Mouse (Mus musculus): ENCODE measurements around the gene Zfp213. TPM values are rescaled to one million over a fixed set of nuclear protein-coding genes. Genes with fewer than 3 reads are reported as not detected.
A peak's percentile ranks its signal among the peaks of the same experiment; 100 is the strongest.
"Not testable (repeated sequence)": the region's sequence is repeated elsewhere in the genome, so short reads cannot be mapped to it uniquely, and the experiment has no call there.

Gene Zfp213
- polyA plus RNA-seq, 1 experiment: 4.3 TPM

- WGBS: 85% methylated on average over 15 of the region's 15 CpGs
- no peaks in the 10 kb centered on the region for H3K4me1 ChIP-seq (ENCODE audit: control insufficient read depth, insufficient read depth, low read length)
- no peak within 1 kb of the TSS for H3K27ac ChIP-seq (ENCODE audit: control insufficient read depth, insufficient read depth, low read depth, low read length, poor library complexity)
- no peak for TF ChIP-seq POLR2A (IDR thresholded peaks at IDR 0.05; ENCODE audit: borderline replicate concordance, control insufficient read depth, low read depth, low read length)
- no peak for TF ChIP-seq CTCF (IDR thresholded peaks at IDR 0.05; ENCODE audit: control insufficient read depth, insufficient read depth, low read length)
- H3K4me3 ChIP-seq (replicated peaks; ENCODE audit: control insufficient read depth, low read depth, low read length): no peak within 1 kb of the TSS
These were observed 36.9 kb upstream of the Zfp213 start, which contains the start of gene Zscan10 for GRCm38 (mm10) chr17:23600641-23601622. TSS of gene Zscan10 (plus strand) at chr17:23600856.

GRCm38 (mm10) chr17:23599605-23600063 is 35.6 kb upstream of the Zfp213 start:
- no peak for TF ChIP-seq CTCF (IDR thresholded peaks at IDR 0.05; ENCODE audit: control insufficient read depth, insufficient read depth, low read length)
- no peak for TF ChIP-seq POLR2A (IDR thresholded peaks at IDR 0.05; ENCODE audit: borderline replicate concordance, control insufficient read depth, low read depth, low read length)
- H3K27ac ChIP-seq (ENCODE audit: control insufficient read depth, insufficient read depth, low read depth, low read length, poor library complexity): no peak overlapping the region
- H3K4me3 ChIP-seq (replicated peaks; ENCODE audit: control insufficient read depth, low read depth, low read length): peak overlapping the region; percentile 63
- 7% methylated on average over 7 of the region's 7 CpGs for WGBS
- no peaks in the 10 kb centered on the region for H3K4me1 ChIP-seq (ENCODE audit: control insufficient read depth, insufficient read depth, low read length)

- Histone ChIP-seq H3K4me3 (replicated peaks; ENCODE audit: control insufficient read depth, low read depth, low read length) (peak within 1 kb of the TSS; percentile 63), H3K4me1 (ENCODE audit: control insufficient read depth, insufficient read depth, low read length) (no peaks in the 10 kb centered on the region), H3K27ac (ENCODE audit: control insufficient read depth, insufficient read depth, low read depth, low read length, poor library complexity) (peak within 1 kb of the TSS; percentile 42)
- TF ChIP-seq CTCF (IDR thresholded peaks at IDR 0.05; ENCODE audit: control insufficient read depth, insufficient read depth, low read length): no peak
- TF ChIP-seq POLR2A (IDR thresholded peaks at IDR 0.05; ENCODE audit: borderline replicate concordance, control insufficient read depth, low read depth, low read length): no peak
- 1% methylated on average over 31 of the region's 31 CpGs for WGBS
These were observed 34.8 kb upstream of the Zfp213 start, which contains the start of gene Zfp13 for GRCm38 (mm10) chr17:23598582-23599552. TSS of gene Zfp13 (minus strand) at chr17:23599487.

- H3K4me1 ChIP-seq (ENCODE audit: control insufficient read depth, insufficient read depth, low read length); H3K4me3 ChIP-seq (replicated peaks; ENCODE audit: control insufficient read depth, low read depth, low read length); H3K27ac ChIP-seq (ENCODE audit: control insufficient read depth, insufficient read depth, low read depth, low read length, poor library complexity): not testable (repeated sequence)
- 74% methylated on average over 4 of the region's 4 CpGs for WGBS
These were observed 31.1 kb upstream of the Zfp213 start for GRCm38 (mm10) chr17:23595139-23595538.

GRCm38 (mm10) chr17:23592926-23593300 is 28.9 kb upstream of the Zfp213 start:
- TF ChIP-seq POLR2A (IDR thresholded peaks at IDR 0.05; ENCODE audit: borderline replicate concordance, control insufficient read depth, low read depth, low read length) (no peak), CTCF (IDR thresholded peaks at IDR 0.05; ENCODE audit: control insufficient read depth, insufficient read depth, low read length) (no peak)
- WGBS: 7% methylated on average over 13 of the region's 13 CpGs
- no peak overlapping the region for H3K27ac ChIP-seq (ENCODE audit: control insufficient read depth, insufficient read depth, low read depth, low read length, poor library complexity)
- H3K4me1 ChIP-seq (ENCODE audit: control insufficient read depth, insufficient read depth, low read length): no peaks in the 10 kb centered on the region
- peak overlapping the region; percentile 70 for H3K4me3 ChIP-seq (replicated peaks; ENCODE audit: control insufficient read depth, low read depth, low read length)

- TF ChIP-seq CTCF (IDR thresholded peaks at IDR 0.05; ENCODE audit: control insufficient read depth, insufficient read depth, low read length) (no peak), POLR2A (IDR thresholded peaks at IDR 0.05; ENCODE audit: borderline replicate concordance, control insufficient read depth, low read depth, low read length) (no peak)
- peak overlapping the region; percentile 70 for H3K4me3 ChIP-seq (replicated peaks; ENCODE audit: control insufficient read depth, low read depth, low read length)
- no peak overlapping the region for H3K27ac ChIP-seq (ENCODE audit: control insufficient read depth, insufficient read depth, low read depth, low read length, poor library complexity)
- H3K4me1 ChIP-seq (ENCODE audit: control insufficient read depth, insufficient read depth, low read length): no peaks in the 10 kb centered on the region
- WGBS: 7% methylated on average over 34 of the region's 34 CpGs
These were observed 28.3 kb upstream of the Zfp213 start for GRCm38 (mm10) chr17:23592208-23592925.

GRCm38 (mm10) chr17:23587253-23587652 is 23.2 kb upstream of the Zfp213 start:
- TF ChIP-seq CTCF (IDR thresholded peaks at IDR 0.05; ENCODE audit: control insufficient read depth, insufficient read depth, low read length) (no peak), POLR2A (IDR thresholded peaks at IDR 0.05; ENCODE audit: borderline replicate concordance, control insufficient read depth, low read depth, low read length) (no peak)
- H3K27ac ChIP-seq (ENCODE audit: control insufficient read depth, insufficient read depth, low read depth, low read length, poor library complexity): no peak overlapping the region
- H3K4me1 ChIP-seq (ENCODE audit: control insufficient read depth, insufficient read depth, low read length): no peaks in the 10 kb centered on the region; the same call in 1 of the 2 replicates
- 83% methylated on average over 2 of the region's 2 CpGs for WGBS
- H3K4me3 ChIP-seq (replicated peaks; ENCODE audit: control insufficient read depth, low read depth, low read length): no peak overlapping the region
